Mouse (Mus musculus) embryonic fibroblast, embryonic 13.5 days (primary cell): ENCODE results near the gene 2010300C02Rik.

Source experiments
- CTCF ChIP-seq: IDR thresholded peaks from 2 replicates; pipeline ENCODE4 v1.5.1; 2011; ENCODE audit warnings: mild to moderate bottlenecking, control low read depth, low read length, moderate library complexity, borderline replicate concordance; ENCODE audit not compliant: insufficient read depth
- POLR2A ChIP-seq: IDR thresholded peaks from 2 replicates; pipeline ENCODE4 v1.6.1; 2011; ENCODE audit warnings: low read depth, mild to moderate bottlenecking, control low read depth, low read length, moderate library complexity

DNA sequence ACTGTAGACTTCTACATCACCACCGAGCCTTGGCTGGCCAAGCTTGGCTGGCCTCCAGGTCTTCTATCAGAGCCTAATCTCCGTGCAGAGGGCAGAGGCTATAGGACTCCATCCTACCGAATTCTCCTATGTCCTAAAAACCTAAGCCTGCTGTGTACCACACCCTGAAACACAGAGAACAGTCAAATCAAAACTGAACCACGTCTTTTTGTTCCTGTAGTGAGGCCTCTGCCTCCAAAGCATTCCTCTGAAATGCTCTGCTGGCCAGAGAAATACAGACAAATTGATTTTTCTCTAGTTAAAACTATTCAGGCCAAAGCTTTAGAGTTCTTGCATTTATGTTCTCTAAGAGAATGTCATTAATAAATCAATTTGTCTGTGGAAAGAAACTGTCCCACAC lies 109.6 kb downstream of the 2010300C02Rik start:
- TF ChIP-seq CTCF, result no peak
- TF ChIP-seq POLR2A, result no peak
